Mouse (Mus musculus): ENCODE measurements around the gene Ifnar2. TPM values are rescaled to one million over a fixed set of nuclear protein-coding genes. Genes with fewer than 3 reads are reported as not detected.

The Ifnar2 gene
- polyA plus RNA-seq, 1 experiment from 2014 or later: 33.5 TPM

DNA sequence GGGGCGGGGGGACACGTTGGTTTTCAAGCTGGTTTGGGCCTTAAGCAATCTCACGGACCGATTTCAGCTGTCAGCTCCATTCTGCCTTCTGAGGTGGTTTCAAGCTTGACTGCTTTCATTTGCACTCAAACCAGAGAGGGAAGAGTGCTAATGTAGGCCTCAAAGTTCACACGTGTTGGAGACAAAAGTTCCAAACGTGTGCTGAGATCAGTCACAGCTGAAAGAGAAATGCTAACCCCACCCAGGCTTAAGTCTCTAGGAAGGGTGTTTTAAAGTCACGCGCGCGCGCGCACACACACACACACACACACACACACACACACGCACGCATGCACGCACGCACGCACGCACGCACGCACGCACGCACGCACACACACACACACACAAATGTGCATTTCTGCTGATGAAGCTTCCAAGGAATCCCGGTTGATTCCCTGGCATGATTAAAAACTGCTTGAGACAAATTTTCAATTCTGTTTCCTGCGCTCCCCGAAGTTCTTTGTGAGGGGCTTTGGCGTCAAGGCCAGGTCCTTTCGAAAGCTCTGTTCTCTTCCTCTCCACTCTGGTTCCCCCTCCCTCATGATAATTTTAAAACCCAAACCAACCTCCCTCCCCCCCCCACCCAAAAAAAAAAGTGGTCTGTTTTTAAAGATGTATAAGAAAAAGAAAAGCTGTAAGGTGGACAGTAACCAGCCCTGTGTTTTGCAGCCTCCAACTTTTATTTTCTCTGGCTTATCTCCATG lies 23.8 kb upstream of the Ifnar2 start:
- Histone ChIP-seq H3K27me3 (replicated peaks) (peaks cover 22% of the 10 kb centered on the region), H3K9me3 (no peaks in the 10 kb centered on the region), H3K4me2 (peak overlapping the region; percentile 19), H3K36me3 (replicated peaks) (no peaks in the 10 kb centered on the region), H3K4me3 (no peak overlapping the region), H3K27ac (no peak overlapping the region), H3K9ac (no peak overlapping the region), H3K4me1 (peaks cover 11% of the 10 kb centered on the region)
- 57% methylated on average over 28 of the region's 28 CpGs for WGBS
- ATAC-seq (replicated peaks): no peak

DNA sequence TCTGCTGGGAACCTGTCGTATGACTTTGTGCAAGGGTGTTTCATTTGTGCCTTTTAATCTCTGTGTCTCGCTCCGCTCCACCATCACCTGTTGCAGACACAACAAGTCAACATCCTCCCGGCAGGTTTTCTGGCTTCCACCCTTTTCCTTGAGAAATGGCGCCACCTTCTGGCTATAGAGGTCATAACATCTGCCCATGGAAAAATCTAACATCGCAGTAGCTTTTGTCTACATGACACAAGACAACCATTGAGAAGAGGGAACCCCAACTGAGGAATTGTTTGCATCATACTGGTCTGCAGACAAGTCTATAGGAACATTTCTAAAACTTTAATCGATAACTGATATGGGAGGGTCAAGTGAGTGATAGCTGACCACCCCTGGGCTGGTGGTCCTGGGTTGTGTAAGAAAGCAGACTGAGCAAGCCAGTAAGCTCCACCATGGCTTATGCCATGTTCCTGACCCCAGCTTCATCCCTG lies 20.5 kb upstream of the Ifnar2 start:
- Histone ChIP-seq H3K4me2 (no peak overlapping the region), H3K4me1 (peaks cover 11% of the 10 kb centered on the region), H3K27ac (no peak overlapping the region), H3K9ac (no peak overlapping the region), H3K36me3 (replicated peaks) (no peaks in the 10 kb centered on the region), H3K9me3 (no peaks in the 10 kb centered on the region), H3K27me3 (replicated peaks) (peaks cover 17% of the 10 kb centered on the region), H3K4me3 (no peak overlapping the region)
- 2% methylated on average over 7 of the region's 7 CpGs for WGBS
- ATAC-seq (replicated peaks): peak; percentile 60

DNA sequence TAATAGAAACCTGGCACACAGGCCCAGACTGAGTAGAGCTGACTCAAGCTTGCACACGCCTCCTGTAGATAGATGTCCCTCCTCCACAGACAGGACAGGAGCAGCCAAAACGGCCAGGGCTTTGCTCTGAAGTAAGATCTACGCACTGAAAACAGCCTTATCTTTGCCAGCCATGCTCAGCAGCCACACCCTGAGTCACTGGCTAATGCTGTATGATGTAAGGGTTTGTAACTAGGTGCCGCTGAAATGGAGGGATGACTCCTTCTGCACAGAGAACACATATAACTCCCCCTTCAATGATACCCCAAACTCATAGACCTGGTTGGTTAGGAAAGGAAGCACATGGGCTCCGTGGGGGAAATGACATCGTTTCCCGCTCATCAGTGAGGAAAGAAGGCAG lies 19.8 kb upstream of the Ifnar2 start:
- Histone ChIP-seq H3K9me3 (no peaks in the 10 kb centered on the region), H3K27me3 (replicated peaks) (peaks cover 17% of the 10 kb centered on the region), H3K36me3 (replicated peaks) (no peaks in the 10 kb centered on the region), H3K4me3 (no peak overlapping the region), H3K4me2 (no peak overlapping the region), H3K27ac (no peak overlapping the region), H3K9ac (no peak overlapping the region), H3K4me1 (peaks cover 10% of the 10 kb centered on the region)
- no peak for ATAC-seq (replicated peaks)
- WGBS: 73% methylated on average over 7 of the region's 7 CpGs

DNA sequence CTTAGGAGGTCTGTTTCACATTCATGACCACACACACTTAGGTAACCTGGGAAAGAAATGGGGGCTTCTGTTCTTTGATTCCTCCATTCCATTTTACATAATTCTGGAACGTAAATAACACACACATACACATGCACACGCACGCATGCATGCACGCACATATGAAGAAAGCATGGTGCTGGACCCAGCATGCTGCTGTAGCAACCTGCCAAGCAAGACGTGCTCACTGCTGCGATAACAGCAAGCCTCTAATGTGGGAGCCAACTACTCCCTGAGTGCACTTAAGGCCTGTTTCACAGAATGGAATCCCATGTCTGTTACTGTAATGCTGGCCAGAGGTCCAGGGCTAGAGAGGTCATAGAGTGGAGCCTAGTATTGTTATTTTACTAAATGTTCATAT lies 19.4 kb upstream of the Ifnar2 start:
- peaks cover 6% of the 10 kb centered on the region for H3K4me1 ChIP-seq
- H3K27me3 ChIP-seq (replicated peaks): peaks cover 17% of the 10 kb centered on the region
- no peaks in the 10 kb centered on the region for H3K9me3 ChIP-seq
- no peaks in the 10 kb centered on the region for H3K36me3 ChIP-seq (replicated peaks)
- no peak overlapping the region for H3K9ac ChIP-seq
- H3K4me3 ChIP-seq: no peak overlapping the region
- no peak overlapping the region for H3K4me2 ChIP-seq
- WGBS: 84% methylated on average over 6 of the region's 6 CpGs
- no peak for ATAC-seq (replicated peaks)
- H3K27ac ChIP-seq: no peak overlapping the region

DNA sequence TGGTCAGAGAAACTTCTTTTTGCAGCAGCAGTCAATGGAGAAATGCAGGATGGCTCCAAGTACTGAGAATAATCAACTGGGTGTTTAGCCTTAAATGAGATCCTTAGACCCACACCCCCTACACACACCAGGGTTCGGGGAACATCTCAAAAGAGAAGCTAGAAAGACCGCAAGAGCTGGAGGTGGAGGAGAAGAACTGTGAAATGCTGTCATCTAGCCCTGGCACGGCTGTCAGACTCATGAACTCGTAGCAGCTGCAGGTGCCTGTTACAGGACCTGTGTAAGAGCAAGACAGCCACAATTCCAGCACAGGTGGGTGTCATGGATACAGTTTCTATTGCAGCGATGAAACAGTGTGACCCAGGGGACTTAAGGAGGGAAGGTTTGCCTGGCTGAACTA lies 18.9 kb upstream of the Ifnar2 start:
- no peaks in the 10 kb centered on the region for H3K36me3 ChIP-seq (replicated peaks)
- H3K4me2 ChIP-seq: no peak overlapping the region
- H3K27me3 ChIP-seq (replicated peaks): peaks cover 17% of the 10 kb centered on the region
- H3K9me3 ChIP-seq: no peaks in the 10 kb centered on the region
- no peak overlapping the region for H3K4me3 ChIP-seq
- no peak overlapping the region for H3K27ac ChIP-seq
- H3K9ac ChIP-seq: no peak overlapping the region
- ATAC-seq (replicated peaks): no peak
- 81% methylated on average over 5 of the region's 5 CpGs for WGBS
- H3K4me1 ChIP-seq: peaks cover 2% of the 10 kb centered on the region; the same call in 1 of the 2 replicates

DNA sequence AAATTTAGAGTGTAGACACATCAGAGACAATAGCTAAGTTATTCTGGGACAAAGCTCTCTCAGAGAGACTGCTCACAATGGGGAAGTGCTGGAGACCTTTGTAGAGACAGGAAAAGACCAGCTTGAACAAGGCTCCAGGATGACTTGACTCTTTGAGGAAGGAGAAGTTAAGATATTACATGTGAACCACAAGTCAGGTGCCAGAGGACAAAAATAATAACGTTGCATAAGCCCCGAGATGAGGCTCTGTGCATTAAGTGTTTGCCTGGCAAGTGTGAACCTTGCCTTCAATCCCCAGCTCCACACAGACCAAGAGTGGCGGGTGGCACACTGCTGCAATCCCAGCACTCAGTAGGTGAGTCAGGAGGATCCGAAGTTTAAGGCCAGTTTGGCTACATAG lies 18.0 kb upstream of the Ifnar2 start:
- 76% methylated on average over 4 of the region's 4 CpGs for WGBS
- Histone ChIP-seq H3K36me3 (replicated peaks) (no peaks in the 10 kb centered on the region), H3K4me1 (peaks cover 2% of the 10 kb centered on the region; the same call in 1 of the 2 replicates), H3K4me2 (no peak overlapping the region), H3K27ac (no peak overlapping the region), H3K9me3 (no peaks in the 10 kb centered on the region), H3K27me3 (replicated peaks) (peaks cover 17% of the 10 kb centered on the region), H3K4me3 (no peak overlapping the region), H3K9ac (no peak overlapping the region)
- no peak for ATAC-seq (replicated peaks)

DNA sequence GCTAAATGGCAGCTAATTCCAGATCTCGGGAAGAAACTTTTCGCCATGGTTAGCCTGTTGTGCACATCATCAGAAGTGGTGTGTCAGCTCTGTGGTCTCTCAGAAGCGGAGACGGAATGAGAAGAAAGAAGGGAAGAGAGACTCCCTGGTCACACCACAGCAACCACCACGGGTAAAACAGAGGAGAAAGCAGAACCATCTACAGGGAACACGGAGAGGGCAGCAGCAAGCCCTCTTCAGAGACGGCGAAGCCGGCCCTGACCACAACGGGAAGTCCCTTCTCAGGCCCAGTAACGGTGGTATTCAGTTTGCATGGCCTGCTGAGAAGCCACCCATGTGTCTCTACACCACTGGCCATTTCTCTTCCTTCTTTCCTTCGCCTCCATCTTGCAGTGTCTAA lies 17.4 kb upstream of the Ifnar2 start:
- Histone ChIP-seq H3K4me2 (no peak overlapping the region), H3K9ac (no peak overlapping the region), H3K27me3 (replicated peaks) (peaks cover 17% of the 10 kb centered on the region), H3K4me1 (peaks cover 2% of the 10 kb centered on the region; the same call in 1 of the 2 replicates), H3K36me3 (replicated peaks) (no peaks in the 10 kb centered on the region), H3K9me3 (no peaks in the 10 kb centered on the region), H3K4me3 (no peak overlapping the region), H3K27ac (no peak overlapping the region)
- WGBS: 72% methylated on average over 12 of the region's 12 CpGs
- ATAC-seq (replicated peaks): no peak

DNA sequence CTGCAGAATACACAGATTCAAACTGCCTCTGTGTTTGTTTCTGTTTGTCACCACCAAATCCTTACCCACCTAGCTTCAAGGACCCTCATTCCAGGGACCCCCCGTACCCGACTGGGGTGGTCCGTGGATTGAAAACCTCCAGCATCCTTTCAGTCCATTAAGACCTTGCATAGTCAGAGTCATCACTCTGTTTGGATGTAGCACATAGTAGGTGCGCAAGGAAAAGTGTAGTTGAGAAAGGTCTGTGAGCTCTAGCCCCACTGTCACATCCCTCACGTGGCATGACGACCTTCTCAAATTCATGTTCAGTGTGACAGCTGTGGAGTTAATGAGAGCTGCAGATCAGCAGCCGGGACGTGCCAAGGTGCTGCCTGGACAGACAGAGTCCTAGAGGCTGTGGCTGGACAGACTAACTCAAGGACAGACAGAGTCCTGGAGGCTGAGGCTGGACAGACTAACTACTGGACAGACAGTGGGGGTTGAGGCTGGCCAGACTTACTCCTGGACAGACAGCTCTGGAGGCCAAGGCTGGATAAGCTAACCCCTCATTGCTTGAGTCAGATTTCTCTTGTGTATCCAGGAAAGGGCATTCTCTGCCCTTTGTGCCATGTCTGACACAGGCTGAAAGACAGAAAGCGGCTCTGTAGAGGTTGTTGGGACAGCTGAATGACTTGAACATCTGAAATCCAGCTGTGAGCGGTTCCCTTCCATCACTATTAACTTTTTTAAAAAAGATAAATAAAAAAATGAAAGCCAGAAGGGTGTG lies 15.6 kb upstream of the Ifnar2 start:
- Histone ChIP-seq H3K9me3 (no peaks in the 10 kb centered on the region), H3K9ac (no peak overlapping the region), H3K27ac (no peak overlapping the region), H3K36me3 (replicated peaks) (no peaks in the 10 kb centered on the region), H3K4me2 (no peak overlapping the region), H3K4me1 (peaks cover under 1% of the 10 kb centered on the region; the same call in 1 of the 2 replicates), H3K27me3 (replicated peaks) (peaks cover 12% of the 10 kb centered on the region), H3K4me3 (no peak overlapping the region)
- WGBS: 73% methylated on average over 10 of the region's 10 CpGs
- ATAC-seq (replicated peaks): no peak

DNA sequence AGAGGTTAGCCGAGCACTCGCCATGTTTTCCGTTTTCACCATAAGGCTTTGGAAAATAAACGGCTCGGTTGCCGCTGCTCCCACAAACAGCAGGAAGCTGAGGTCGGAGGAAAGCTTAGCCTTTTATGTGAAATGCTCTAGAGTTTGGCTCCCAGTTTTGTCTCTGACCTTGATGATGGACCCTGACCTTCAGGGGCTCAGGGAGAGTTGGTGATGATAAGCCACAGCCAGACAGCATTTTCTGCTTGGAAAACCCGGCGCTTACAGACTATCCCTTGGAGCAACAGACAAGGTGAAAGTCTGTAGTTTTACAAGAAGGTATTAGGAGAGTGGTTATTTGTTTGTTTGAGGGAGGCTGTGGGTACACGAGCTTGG lies 15.1 kb upstream of the Ifnar2 start:
- H3K4me2 ChIP-seq: no peak overlapping the region
- H3K27me3 ChIP-seq (replicated peaks): peaks cover 9% of the 10 kb centered on the region
- no peak overlapping the region for H3K4me3 ChIP-seq
- WGBS: 63% methylated on average over 10 of the region's 10 CpGs
- H3K4me1 ChIP-seq: no peaks in the 10 kb centered on the region
- H3K27ac ChIP-seq: no peak overlapping the region
- ATAC-seq (replicated peaks): no peak
- H3K9ac ChIP-seq: no peak overlapping the region
- no peaks in the 10 kb centered on the region for H3K9me3 ChIP-seq
- H3K36me3 ChIP-seq (replicated peaks): no peaks in the 10 kb centered on the region

DNA sequence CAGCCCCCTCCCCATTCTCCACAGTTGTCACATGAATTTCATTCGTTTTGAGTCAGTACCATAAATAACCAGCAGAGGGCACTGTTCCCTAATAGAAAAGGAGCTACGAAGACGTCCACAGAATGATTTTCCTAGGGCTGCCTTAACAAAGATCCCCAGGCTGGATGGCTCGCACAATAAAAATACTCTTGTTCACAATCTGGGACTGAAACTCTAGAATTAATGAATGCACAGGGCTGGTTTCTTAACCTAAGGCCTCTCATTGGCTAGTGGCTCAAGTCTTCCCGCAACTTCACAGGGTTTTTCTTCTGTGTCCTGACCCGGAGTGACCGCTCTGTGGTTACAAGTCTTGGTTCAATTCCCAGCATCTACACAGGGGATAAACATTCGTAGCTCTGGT lies 14.0 kb upstream of the Ifnar2 start:
- H3K36me3 ChIP-seq (replicated peaks): no peaks in the 10 kb centered on the region
- H3K27ac ChIP-seq: no peak overlapping the region
- no peaks in the 10 kb centered on the region for H3K4me1 ChIP-seq
- H3K9ac ChIP-seq: no peak overlapping the region
- H3K9me3 ChIP-seq: no peaks in the 10 kb centered on the region
- H3K4me2 ChIP-seq: no peak overlapping the region
- H3K4me3 ChIP-seq: no peak overlapping the region
- no peaks in the 10 kb centered on the region for H3K27me3 ChIP-seq (replicated peaks)
- WGBS: 35% methylated on average over 8 of the region's 8 CpGs
- peak; percentile 37 for ATAC-seq (replicated peaks)

DNA sequence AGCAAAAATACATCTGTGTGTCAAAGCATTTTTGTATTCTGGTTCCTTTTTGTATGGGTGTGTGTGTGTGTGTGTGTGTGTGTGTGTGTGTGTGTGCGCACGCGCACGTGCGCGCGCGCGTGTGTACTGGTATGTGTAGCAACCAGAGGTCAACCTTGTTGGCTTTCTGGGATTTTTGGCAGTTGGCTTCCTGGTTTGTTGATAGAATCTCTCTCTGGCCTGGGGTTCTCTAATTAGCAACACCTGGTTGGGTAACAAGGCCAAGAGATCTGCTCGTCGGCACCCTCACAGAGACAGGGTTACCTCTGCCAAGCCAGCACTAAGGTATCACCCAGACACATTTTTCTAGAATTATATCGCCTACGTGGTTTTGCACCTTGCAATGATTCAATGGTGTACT lies 13.1 kb upstream of the Ifnar2 start:
- H3K4me1 ChIP-seq: no peaks in the 10 kb centered on the region
- 94% methylated on average over 13 of the region's 13 CpGs for WGBS
- no peaks in the 10 kb centered on the region for H3K27me3 ChIP-seq (replicated peaks)
- H3K4me3 ChIP-seq: no peak overlapping the region
- no peaks in the 10 kb centered on the region for H3K9me3 ChIP-seq
- ATAC-seq (replicated peaks): no peak
- no peak overlapping the region for H3K9ac ChIP-seq
- H3K4me2 ChIP-seq: no peak overlapping the region
- no peaks in the 10 kb centered on the region for H3K36me3 ChIP-seq (replicated peaks)
- H3K27ac ChIP-seq: no peak overlapping the region

DNA sequence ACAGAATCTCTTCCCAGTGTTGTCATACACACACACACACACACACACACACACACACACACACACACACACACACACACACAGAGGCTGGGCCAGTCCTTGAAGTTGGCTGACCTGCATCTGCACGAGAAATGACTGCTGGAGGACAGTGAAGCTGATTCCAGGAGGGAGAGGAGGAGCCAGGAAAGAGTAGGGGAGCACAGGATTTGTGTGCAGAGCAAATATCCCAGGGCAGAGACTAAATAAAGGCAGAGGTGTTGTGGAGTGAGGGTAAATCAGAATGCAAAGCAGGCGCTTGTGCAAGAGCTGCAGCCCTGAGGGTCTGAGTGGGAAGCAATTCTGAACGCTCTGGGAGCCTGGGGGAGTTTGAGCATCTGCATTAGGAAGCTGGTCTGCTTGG lies 12.4 kb upstream of the Ifnar2 start:
- Histone ChIP-seq H3K4me1 (no peaks in the 10 kb centered on the region), H3K27ac (no peak overlapping the region), H3K27me3 (replicated peaks) (no peaks in the 10 kb centered on the region), H3K9ac (no peak overlapping the region), H3K4me3 (no peak overlapping the region), H3K4me2 (no peak overlapping the region), H3K9me3 (no peaks in the 10 kb centered on the region), H3K36me3 (replicated peaks) (no peaks in the 10 kb centered on the region)
- WGBS: 53% methylated on average over 3 of the region's 3 CpGs
- ATAC-seq (replicated peaks): no peak

DNA sequence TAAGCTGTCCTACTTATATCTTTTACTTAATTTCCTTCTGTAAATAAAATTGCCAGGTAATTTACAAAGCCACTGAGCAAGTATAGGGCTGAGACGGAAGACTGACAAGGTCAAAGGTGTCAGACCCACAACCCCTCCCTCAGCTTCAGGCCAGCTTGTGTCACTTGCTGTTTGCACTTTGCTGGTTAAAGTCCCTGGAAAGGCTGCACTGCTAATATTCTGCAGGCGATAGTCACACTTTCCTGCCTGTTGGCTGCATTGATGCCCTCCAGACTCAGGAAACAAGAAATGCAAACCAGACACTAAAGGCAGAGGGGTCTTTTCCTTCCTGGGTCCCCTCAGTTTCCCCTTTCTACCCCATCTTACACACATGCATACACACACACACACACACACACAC lies 10.6 kb upstream of the Ifnar2 start:
- Histone ChIP-seq H3K4me1 (no peaks in the 10 kb centered on the region), H3K9me3 (no peaks in the 10 kb centered on the region), H3K4me3 (no peak overlapping the region), H3K27ac (no peak overlapping the region), H3K36me3 (replicated peaks) (no peaks in the 10 kb centered on the region), H3K9ac (no peak overlapping the region), H3K27me3 (replicated peaks) (no peaks in the 10 kb centered on the region), H3K4me2 (no peak overlapping the region)
- ATAC-seq (replicated peaks): no peak
- WGBS: 76% methylated on average over 2 of the region's 2 CpGs

Data from midbrain, embryonic 15.5 days (tissue).